Mouse (Mus musculus): ENCODE data around the gene Aim2.
"Not testable (repeated sequence)": the region's sequence is repeated elsewhere in the genome, so short reads cannot be mapped to it uniquely, and the experiment has no call there.

Gene Aim2

DNA sequence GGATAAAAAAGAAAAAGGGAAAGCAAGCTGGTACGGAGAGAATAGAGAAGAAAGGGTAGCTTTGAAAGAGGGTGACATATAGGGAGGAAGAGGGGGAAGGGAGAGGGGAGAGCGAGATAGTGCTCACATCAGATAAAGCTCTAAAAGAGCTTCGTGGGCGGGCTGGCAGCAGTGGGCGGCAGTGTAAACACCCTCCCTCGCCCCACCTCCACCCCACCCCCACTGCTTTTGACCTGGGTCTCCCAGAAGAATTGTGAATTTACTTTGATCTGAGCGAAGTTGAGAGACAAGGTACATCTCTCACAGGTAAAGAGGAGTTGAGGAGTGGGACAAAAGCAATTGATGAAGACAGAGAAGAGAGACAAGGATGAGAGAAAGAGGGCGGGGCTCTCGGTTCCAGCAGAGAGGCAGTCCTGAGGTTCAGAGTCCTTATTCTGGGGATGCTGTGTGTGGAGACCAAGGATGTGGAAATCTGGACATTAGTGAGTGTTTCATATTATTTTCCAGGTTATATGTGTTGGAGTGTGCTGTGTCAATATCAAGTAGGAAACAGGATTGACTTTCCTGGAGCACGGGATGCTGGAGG is at the start of gene Aim2:
Gene Aim2 (plus strand): TSS at position 508 of the 586 bp plus-strand sequence.
- no peak for DNase-seq (ENCODE audit: extremely low spot score)

DNA sequence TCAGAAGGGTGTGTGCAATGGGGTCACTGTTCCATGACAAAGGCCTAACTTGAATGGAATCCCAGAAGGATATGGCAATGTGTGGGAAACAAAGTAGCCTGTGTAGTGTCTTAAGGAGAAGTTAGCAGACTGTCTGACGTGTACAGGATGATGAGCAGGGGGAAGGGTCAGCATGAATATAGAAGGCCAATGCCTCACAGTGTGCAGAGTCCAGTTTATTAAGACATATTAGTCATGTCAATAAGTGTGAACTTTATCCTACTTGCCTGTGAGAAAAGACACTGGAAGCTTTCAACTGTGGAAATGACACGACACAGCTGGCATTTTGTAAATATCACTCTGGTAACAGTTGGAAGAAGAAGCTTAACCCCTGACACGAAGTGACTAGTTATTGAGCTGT is 47.9 kb upstream of the Aim2 start:
- not testable (repeated sequence) for DNase-seq (ENCODE audit: extremely low spot score)

DNA sequence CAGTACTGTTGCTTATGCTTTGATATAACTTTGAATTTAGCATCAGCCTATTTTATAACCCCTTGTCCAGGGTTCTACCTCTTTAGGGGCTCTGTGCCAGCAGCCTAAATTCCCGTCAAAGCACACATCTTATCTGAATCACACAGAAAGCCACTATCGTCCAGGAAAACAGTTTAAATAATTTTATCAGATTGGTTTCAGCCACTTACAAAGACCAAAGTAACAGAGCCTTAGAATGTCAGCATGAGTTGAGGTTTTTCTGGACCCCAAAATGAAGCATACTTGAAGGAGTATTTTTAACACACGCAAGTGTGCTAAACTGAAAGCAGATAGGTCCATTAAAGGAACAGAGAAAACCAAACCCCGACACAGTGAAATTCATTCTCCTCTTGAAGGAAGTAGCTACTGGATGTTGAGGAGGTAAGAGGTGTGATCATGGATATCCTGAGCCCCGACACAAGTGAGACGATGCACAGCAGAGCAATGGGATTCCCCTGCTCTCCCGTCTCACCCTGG is 37.1 kb upstream of the Aim2 start:
- DNase-seq (ENCODE audit: extremely low spot score), result not testable (repeated sequence)

DNA sequence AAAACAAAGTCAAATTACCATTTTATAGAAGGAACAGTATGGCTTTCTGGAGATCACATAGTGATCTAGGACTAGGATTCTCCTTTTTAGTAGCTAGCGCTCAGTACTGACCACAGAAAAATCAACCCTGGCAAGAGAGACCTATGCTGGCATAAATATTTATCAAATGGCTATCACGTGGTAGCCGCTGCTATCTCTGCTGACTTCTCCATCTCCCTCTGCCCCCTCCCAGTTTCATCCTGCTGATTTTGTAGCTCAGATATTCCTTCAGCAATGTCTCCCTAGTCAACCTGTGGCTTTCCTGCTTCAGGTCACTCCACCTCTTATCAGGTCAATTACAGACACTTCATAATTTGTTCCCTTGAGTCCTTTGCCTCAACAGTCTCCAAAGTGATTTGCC is 35.0 kb upstream of the Aim2 start:
- no peak for DNase-seq (ENCODE audit: extremely low spot score)

DNA sequence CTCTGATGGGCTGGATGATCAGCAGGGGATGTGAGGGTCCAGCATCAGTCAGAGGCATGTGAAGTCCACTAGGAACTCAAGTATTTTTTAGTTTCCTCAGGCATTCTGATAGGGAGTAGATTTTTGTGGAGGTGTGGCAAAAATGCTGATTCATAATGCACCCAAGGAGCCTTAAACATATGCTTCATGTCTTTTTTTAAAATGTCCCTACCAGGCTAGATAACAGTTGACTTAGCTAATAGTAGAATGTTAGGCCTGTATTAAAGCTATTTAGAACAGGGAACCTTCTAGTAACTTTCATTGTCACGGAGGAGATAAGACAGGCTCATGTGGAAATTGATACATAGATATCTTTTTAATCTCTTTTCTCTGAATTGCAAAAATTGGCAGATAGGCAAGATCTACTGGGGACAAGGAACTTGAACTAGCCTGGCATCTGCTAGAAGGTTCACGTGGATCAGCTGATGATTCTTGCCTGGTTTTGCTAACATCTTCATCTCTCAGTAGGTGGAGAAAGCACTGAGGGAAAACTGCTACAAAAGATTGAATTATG is 32.7 kb upstream of the Aim2 start:
- no peak for DNase-seq (ENCODE audit: extremely low spot score)

DNA sequence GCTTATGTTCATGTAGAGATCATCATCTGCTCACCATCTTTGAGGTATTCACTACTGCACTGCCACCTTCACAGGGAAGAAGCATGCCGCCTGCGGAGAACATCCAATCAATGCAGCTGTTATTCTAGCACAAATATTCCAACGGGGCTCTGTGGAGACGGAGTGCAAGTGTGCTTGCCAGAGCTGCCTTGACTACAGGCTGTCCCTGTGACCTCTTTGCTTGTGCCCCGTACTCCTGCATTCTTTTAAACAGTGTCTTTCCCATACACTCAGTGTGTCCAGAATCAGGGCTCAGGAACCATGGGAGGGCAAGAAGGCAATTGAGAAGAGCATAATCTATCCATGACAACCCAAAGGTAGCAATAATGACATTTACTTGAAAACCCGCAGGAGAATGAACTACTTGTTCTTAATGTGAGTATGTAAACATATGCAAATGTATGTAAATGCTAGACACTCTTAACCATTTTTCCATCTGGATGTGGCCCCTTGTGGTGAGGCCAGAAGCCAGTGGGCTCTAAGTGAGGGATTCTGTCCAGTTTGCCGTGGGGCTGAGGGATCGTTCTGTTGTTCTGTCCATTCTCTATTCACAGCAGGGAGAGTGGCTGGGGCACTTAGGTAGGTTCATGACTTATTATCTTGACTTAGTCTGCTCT is 29.0 kb upstream of the Aim2 start:
- no peak for DNase-seq (ENCODE audit: extremely low spot score)

DNA sequence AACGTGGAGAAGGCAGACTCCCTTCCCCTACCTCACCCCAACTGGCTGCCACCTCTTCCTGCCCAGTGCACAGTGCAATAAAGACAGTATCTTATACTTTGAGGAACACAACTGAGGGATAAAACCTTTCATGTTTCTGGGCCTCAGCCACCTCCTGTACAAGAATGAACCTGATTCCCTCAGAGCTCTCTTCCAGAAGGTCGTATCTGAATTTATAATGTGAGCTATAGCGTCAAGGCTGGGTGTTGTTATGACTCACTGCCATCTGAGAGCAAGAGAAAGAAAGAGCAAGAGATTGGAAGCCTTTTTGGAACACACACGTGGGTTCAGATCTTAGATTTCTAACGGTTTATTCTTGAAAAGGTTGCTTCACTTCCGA is 28.4 kb upstream of the Aim2 start:
- no peak for DNase-seq (ENCODE audit: extremely low spot score)

DNA sequence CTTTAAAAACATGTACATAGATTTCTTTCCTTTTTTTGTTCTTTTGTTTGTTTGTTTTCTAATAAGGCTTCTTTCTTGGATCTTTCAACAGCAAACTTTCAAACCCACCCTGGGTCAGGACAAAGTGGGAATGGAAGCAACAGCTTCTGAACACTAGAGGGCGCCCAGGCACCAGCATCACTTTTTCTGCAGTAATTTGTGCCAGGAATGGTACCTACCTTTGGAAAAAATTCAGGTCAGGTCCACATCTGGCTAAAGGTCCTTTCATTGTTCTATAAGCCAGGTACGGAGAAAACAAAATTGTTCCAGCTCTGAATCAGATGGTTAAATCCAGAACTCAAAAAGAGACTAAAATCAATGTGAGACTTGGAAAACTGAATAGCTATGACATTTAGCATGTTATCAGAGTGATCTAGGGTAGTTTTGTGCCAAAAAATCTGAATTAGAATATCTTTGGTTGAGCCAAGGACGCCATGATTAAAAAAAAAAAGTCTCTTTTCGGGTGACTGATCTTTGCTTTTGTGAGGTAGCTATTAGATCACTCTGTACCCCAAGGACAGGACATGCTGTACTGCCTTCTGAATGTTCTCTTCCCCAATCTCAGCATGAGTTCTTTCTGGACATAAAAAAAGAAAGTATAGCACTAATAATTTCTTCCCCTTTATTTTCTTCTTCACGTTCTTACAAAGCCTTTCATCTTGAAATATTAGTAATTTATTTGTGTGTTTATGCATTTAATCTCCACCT is 26.7 kb upstream of the Aim2 start:
- peak; percentile 56 for DNase-seq (ENCODE audit: extremely low spot score)

DNA sequence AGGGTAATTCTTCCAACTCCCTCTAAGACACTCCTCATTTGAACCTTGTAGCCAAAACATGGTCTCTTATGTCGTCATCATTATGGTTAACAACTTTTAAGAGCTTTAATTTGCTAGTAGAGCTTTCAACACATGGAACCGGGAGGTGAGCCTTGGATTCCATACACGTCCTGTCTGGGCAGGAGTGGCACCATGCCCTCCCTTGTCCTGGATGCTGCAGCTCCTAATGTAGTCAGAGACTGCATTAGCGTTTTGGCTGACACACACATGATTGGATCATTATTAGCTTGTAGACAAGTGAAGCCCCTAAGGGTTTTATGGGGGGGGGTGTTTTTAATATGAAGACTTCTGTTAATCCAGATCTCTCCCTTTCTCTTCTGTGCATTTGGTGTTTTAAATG is 25.7 kb upstream of the Aim2 start:
- DNase-seq (ENCODE audit: extremely low spot score), result no peak

DNA sequence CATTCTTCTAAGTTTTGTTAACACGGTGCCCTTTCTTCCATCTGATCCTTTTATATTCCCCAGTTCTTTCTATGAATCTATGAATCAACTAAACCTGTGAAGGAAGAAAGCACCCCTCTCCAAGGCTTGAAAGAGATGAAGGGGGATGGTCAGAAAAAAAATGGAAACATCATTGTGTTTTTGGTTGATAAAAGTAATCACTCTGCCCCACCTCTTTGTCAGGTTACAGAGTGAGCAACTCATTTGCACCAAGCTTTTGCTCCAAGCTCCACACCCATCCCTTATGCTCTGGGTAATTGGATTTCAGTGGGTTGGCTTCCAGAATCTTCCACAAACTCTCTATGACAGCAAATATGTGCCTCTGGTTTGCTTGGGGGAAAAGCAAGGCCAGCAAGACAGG is 25.3 kb upstream of the Aim2 start:
- DNase-seq (ENCODE audit: extremely low spot score), result no peak

DNA sequence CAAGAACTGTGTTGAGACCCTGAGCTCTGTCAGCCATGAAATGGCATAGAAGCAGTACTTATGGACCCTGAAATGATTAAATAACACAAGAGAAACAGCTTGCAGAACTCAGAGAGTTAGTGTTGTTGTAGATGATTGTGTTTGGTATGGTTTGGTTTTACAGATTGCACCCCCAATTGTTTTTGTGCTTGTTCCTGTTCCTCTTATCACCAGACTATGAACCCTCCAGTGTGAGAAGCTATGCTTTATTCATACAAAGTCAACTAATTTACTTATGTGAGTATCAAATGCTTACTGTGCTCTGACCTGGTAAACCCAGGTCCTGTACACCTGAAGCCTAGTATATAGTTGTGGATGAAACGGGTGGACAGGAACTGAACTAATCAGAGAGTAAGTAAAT is 24.1 kb upstream of the Aim2 start:
- no peak for DNase-seq (ENCODE audit: extremely low spot score)

DNA sequence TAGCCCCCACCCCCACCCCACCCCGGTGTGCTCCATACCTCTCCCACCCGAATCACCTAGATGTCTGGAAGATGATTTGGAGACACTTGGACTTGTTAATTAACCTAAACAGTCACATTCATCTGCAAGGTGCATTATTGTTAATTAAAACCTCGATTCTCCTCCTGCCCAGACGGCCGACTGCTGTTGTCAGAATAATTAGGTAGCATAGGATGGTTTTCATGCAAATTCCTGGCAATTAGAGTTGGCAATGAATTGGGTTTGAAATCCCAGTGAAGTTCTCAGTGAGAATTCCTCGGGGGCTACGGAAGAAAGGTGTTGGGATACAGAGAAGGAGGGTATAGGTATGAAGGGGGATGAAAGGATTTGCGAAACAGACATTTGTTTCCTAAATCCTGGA is 22.2 kb upstream of the Aim2 start:
- no peak for DNase-seq (ENCODE audit: extremely low spot score)

DNA sequence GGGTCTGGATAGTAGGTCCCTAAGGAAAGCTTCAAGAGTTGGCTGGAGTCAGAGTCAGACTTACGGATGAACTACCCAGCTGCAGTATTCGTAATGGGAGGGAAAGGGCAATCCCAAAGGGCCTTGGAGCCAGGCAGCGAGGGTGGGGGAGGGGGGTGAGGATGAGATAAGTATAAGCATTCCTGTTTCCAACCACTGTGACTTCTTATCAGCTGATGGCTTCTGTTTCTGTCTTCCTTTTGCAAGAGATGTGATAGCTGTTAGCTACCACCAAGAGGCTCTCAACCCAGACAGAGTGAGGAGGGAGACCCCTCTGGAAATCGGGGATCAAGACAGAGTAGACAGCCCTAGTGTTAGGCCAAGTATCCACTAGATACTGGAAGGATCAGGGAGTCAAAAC is 21.5 kb upstream of the Aim2 start:
- no peak for DNase-seq (ENCODE audit: extremely low spot score)

DNA sequence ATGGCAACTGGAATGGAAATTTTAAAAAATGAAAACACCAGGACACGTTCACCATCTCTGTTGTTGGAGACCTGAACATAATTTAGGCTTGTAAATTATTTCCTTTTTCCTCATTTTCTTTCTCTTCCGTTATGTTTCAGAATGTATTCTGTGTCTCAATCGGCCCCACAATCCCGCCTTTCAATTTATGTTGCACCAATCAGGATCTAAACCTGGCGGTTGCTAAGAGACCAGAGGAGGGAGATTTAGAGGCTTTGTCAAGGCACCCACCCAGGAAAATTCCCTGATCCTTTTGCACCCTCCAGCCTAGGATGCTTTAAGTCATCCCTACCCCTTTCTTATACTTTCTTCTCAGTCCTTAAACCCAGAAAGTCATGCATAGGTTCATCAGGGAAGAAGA is 20.9 kb upstream of the Aim2 start:
- no peak for DNase-seq (ENCODE audit: extremely low spot score)

DNA sequence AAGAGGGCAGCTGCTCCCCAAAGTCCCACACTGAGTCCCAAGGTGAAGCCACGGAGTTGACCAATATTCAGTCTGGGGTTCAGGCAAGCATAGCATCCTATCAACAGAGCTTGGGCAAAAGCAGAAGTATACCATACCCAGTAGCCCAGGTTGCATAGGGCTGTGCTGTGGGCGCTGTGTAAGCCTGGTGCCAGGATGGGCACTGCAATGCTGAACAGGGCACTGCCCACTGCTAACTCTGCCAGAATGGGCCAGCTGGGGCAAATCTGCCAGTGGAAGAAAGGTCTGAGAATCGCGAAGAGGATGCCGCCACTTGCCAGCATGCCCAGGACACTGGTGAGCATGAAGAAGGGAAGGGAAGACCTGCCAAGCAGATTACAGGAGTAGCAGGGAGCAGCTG is 18.3 kb upstream of the Aim2 start:
- no peak for DNase-seq (ENCODE audit: extremely low spot score)

DNA sequence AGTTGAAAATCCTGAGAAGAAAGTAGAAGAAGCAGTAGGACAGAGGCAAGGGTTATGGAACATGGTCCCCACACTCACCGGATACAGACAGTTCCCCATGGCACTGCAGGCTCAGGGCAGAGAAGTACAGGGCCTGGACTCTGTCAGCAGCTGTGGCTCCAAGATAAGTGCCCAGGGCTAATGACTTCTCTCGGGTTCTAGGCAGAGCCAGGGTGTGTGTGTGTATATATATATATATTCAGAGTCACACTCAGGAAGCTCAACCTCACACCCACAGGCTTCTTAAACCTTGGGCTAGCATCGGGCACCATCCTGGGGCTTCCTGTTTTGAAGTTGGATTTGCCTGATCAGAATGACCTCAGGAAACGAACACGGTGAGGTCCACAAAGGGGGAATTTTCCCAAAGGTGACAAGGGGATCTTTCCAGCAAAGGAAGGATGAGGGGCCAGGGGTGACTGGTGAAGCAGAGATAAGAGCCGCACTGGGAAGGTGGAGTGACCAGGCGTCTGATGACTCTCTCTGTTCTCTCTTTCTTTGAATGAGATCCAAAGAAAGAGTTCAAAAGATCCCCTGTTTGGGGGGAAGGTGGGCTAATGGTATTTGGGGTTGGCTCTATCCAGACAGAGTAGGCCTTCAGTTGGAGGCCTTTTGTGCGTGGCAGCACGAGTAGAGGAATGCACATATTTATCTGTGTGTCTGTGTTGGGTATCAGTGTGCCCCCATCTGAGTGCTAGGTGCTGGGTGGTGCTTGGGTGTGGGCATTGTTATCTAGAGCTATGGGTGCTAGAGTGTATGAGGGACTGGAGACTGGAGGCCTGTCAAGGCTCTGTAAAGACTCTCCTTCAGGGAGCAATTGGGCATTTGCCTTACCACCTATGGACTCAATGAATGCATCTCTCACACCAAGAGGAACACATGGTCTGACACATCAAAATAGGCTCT is 17.1 kb upstream of the Aim2 start, which contains the start of gene Ackr1:
Gene Ackr1 (minus strand): TSS at position 439 of the 942 bp plus-strand sequence.
- no peak for DNase-seq (ENCODE audit: extremely low spot score)

DNA sequence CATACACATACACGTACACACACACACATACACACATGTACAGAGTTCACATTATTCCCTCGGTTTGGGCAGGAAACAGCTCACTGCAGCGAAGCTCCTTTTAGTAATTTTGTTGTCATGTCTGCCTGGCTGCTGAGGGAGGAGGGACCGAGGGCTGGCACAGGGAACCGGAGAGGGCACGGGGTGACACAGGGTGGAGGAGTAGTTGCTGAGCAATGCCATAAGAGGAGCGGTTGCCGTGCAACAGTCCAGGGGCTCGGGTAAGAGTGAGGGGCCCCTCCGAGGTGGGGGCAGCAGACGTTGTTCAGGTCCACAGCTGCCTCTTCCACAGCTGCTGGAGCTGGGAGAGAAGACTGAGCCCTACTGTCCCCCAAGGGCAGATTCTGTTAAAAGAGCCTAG is 14.8 kb upstream of the Aim2 start:
- DNase-seq (ENCODE audit: extremely low spot score), result no peak

DNA sequence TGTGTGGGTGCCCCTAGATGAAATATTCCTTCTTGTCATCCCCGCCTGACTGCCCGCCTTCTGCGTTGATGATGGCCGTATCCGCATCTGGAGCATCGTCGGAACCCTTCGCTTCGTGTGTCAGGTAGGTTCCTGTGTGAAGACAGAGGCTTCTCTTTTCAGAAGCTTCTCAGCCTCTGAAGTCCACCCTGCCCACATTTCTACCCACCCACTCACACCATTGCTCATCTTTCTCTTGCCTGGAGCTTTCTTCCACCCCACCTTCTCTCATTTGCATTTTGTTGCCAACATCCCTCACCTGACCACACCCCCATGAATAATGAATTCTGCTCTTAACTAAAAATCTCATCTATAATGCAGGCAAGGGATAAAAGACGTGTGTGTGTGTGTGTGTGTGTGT is 13.7 kb upstream of the Aim2 start:
- DNase-seq (ENCODE audit: extremely low spot score), result no peak

DNA sequence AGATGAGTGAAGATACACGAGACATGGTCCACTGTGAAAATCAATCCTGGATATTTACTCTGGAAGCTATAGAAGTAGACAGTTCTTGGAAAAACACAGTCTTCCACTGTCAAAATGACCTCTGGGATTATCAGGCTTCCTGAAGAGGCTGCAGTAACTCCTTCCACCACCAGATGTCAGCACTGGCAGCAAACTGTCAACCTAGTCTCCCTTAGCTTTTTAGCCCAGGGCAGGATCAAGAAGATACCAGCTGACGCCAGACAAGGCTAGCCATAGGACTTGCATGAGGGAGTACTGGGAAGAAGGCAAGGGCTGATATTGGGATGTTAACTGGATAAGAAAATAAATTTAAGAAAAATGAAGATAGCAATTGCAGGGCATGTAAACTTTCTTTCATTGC is 11.1 kb upstream of the Aim2 start:
- peak; percentile 70 for DNase-seq (ENCODE audit: extremely low spot score)

DNA sequence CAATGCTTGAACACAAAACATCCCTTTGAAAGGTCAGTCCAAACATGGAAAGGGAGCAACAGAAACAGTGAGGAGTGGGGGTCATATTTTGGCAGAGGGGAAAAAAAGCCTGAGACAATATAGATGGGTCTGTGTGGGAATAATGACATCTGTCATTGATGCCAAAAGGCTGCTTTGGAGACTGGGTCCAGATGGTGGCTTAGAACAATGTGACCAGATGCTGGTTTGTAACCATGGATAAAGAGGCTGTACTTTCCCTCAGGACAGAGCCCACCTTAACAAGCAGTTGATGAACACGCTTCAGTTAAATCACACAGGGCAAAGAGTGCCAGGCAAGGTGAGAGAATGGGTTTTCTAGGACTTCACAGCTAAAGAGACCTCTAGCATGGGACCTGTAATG is 8.3 kb upstream of the Aim2 start:
- DNase-seq (ENCODE audit: extremely low spot score), result no peak

DNA sequence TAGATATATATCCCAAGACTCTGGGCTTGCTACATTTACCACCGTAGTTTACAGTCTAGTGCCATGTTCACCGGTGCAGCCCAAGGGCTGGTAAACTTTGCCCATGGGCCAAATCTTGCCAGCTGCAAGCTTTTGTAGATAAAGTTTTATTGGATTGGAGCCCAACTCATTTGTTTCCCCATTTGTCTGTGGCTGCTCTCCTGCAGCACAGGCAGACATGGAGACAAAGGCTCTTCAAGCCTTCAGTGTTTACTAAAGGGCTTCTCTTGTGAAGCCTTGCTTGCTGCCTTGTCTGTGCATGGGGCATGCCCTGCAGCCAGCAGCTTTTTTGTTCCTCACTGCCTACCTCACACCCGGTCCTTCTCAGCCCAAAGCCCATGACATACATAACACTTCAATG is 6.7 kb upstream of the Aim2 start:
- no peak for DNase-seq (ENCODE audit: extremely low spot score)

DNA sequence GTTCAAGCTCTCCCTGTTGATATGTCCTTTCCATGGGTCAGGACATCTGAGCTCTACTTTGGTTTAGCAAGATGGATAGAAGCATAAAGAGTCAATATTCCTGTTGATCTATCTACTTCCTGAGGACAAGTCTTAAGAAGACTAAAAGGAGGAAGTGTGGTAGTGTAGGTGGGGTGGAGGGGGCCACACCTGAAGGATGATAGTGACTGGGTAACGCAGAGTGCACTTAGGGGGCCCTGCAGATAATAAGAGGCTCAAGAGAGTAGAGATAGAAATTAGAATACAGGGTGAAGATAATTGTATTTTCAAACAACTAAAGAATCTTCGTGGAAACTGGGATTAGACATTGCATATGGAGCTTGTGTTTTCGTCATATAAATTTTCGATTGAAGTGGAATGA is 5.6 kb upstream of the Aim2 start:
- DNase-seq (ENCODE audit: extremely low spot score), result no peak
